Mouse (Mus musculus) cerebral cortex, adult 2 months (tissue): ENCODE data around the gene Clip4.

ENCODE experiments used
- WGBS: fragments of 180-500 bp; shearing (Covaris S2); methylation state at CpG from one replicate; pipeline ENCODE4 v1.1.7; 2018; 5-methylcytosine and 5-hydroxymethylcytosine counted together

Clip4 gene

DNA sequence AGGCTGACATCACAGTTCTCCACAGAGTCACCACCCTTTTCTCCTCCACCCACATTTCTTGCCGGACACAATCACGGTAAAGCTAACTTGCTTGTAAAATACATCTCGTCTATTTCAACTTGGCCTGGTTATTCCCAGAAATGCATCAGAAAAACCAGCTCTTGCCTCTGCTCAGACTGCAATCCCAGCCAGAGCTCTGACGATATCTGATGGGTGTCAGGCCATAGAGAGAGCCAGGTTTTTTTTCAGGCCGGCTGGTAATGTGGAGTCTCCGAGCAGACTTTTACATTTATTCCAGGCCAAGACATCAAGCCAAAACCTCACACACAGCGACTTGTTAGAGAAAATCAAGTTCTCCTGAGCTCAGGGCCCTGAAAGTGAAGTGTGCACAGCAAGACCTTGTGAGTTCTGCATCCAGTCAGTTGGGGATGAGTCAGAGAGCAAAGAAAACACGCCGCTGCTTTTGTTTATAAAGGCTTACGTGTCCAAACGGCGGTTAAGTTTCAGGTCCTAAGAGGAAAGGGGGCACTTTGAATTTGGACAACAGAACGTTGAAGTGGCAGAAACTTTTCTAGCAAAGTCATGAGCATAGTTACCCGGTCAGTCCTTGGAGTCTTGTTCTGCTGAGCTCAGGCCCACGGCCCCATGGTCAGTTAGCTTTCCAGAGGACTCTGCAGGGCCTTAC is 27.4 kb downstream of the Clip4 start:
- WGBS: 60% methylated on average over 15 of the region's 15 CpGs

- WGBS: 90% methylated on average over 6 of the region's 6 CpGs
Observed at GRCm38 (mm10) chr17:71803456-71803855, 35.2 kb downstream of the Clip4 start.

GRCm38 (mm10) chr17:71803876-71804275 is 35.6 kb downstream of the Clip4 start:
- WGBS: 95% methylated on average over 4 of the region's 4 CpGs

DNA sequence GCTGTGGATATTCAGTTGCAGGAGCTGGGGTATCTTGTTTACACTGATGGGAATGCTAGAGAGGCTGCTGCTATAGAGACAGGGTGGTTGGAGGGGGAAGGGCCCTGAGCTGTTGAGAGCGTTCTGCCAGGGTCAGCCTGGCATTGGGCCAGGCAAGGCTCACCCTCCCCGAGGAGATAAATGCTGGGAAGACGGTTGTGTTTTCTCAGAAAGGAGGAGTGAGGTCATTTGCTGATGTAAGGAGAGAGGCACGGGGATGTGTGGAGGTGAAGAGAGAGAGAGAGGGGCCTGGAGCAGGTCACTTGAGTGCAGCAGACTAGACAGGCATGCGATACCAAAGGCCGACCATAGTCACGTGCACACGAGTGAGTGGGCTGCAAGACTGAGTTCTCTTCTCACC is 42.8 kb downstream of the Clip4 start:
- WGBS: 42% methylated on average over 8 of the region's 8 CpGs

DNA sequence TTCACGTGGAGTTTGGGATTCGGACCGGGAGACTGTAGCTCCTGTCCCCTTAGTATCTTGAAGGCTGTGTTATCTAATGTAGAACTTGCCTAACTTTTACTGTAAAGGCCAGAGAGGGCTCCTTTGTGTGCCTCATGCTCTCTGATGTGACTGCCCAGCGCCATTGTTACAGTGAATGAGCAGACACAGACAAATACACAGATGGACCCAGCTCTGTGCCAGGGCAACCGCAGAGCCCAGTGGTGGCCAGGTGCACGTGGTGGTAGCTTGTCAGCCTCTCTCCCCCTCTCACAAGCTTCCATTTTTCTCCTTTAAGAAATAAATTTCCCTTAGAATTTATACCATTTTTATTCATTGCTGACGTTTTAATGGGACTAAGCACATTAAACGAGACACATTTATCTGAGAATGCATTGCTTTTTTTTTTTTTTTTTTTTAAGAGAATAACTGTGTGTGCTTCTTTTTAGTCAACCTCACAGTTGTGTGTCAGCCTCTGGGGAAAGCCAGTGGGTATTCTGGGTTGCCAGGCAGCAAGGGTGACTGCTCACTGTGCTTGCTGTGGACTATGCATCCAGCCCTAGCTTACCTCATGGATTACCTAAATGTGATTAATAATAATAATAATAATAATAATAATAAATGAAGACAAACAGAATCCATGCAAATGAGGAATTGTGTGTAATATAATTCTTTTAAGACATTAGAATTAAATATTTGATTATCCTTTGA is 48.0 kb downstream of the Clip4 start:
- 70% methylated on average over 8 of the region's 8 CpGs for WGBS

DNA sequence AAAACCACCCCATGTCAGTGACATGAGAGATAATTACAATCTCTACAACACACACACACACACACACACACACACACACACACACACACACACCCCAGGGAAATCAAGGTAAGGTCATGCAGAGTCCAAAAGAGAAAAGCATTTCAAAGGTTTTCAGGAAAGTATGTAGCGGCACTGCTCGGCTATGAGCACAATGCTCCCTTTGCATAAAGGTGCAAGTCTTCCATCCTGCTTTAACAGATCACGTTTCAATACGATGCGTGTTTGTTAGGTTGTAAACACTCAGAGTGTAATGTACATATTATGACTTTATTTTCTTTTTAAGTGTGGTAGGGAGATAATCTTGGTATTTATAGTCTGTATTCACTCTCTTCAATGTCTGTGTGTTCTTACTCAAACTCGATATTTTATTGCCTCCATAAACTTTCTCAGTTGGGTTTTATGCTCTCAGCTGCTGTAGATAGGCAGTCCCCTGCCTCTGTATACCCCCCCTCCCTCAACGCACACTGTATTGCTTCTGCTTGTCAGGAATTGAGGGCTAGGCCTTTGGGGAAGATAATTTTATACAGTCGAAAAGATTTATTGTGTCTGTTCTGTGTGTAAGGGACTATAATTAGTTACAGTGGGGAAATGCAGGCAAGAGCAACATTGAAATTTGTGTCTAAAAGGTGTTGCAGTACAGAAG is 55.5 kb downstream of the Clip4 start:
- 82% methylated on average over 8 of the region's 8 CpGs for WGBS

DNA sequence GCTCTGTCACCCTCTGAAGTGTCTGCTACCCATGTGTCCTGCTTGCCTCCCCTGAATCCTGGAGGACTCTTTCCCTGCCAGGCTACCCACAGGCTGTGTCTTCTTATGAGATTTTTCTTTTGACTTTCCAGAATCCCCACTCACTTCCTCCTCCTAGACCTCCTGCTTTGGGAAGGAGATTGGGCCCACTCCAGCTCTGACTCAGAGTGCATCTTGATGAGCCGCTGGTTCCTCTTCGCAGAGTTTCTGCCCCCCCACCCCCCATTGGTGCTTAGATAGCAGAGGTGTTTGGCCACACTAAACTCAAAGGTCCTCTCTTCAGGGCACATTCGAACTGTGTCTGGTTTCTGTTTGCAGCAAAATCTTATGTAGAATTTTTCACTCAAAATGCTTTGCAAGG is 58.3 kb downstream of the Clip4 start:
- WGBS: 48% methylated on average over 3 of the region's 3 CpGs

GRCm38 (mm10) chr17:71827627-71828026 is 59.4 kb downstream of the Clip4 start:
- 62% methylated on average over 8 of the region's 8 CpGs for WGBS

DNA sequence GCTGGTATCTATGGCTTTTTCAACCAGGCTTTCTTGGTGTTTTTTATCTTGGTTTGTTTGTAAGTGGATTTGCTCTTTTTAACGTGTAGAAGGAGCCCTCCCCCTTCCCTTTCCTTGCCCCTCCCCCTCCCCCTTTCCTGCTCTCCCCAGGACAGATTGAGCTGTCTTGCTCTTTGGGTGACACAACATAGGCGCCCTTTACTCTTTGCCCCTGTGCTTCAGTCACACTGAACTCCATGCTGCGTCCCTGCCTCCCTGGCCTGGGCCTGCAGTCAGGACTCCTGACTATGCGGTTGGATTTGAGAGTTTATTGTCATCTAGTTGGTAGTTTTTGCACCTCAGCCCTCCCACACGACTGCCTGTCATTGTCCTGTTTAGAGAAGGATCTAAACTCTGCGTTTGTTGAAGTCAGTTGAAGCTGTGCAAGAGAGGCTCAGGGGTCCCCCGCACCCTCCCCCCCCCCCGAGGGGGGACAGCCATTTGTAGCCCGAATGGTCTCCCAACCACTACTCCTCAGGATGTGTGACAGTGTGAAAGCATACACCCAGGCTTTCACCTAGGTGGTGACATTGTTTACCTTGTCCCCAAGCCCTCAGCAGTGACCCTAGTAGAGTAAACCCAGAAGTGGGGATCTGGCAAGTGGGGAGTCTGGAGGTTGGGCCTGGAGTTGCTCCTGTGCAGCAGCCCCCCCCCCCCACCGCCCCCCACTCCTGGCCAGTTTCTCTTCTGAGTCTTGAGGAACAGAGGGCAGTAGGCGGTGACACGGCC is 60.6 kb downstream of the Clip4 start:
- WGBS: 73% methylated on average over 12 of the region's 12 CpGs

- 86% methylated on average over 3 of the region's 3 CpGs for WGBS
Observed at GRCm38 (mm10) chr17:71831960-71832359, 63.7 kb downstream of the Clip4 start.

DNA sequence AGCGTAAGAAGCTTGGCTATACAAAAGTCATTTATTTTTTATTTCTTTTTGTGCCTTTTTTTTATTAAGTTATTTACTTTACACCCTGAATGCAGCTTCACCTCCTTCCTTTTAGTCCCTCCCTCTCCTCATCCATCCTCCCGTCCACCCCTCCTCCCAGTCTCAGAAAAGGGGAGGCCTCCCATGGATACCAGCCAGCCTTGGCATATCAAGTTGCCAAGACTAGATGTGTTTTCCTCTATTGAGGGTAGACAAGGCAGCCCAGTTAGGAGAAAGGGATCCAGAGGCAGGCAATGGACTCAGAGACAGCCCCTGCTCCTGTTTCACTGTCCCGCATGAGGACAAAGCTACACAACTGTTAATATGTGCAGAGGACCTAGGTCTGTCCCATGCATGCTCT is 93.9 kb downstream of the Clip4 start:
- 70% methylated on average over 3 of the region's 3 CpGs for WGBS

DNA sequence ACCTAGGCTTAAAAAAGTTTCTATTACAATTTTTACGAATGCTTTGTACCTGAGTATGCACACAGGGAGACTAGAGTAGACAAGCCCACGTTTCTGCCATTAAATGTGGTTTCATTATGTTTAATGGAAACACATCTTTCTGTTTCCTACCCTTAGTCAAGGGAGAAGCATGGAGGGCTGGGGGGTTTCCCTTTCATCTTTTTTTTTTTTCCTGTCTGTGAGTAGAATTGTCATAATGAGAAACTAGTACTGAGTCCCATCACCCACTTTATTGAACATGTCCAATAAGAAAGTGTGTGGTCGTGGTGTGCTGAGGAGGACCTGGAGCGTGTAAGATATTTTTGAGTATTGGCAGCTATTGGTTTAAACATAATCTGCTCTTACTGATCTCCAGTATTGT is 94.6 kb downstream of the Clip4 start:
- WGBS: 84% methylated on average over 4 of the region's 4 CpGs

- 90% methylated on average over 8 of the region's 8 CpGs for WGBS
Observed at GRCm38 (mm10) chr17:71864039-71864438, 95.8 kb downstream of the Clip4 start.

GRCm38 (mm10) chr17:71865437-71865836 is 97.2 kb downstream of the Clip4 start:
- WGBS: 76% methylated on average over 5 of the region's 5 CpGs

GRCm38 (mm10) chr17:71867892-71868291 is 99.6 kb downstream of the Clip4 start:
- 92% methylated on average over 2 of the region's 2 CpGs for WGBS

- WGBS: 53% methylated on average over 12 of the region's 12 CpGs
Observed at GRCm38 (mm10) chr17:71868828-71869227, 100.6 kb downstream of the Clip4 start.

DNA sequence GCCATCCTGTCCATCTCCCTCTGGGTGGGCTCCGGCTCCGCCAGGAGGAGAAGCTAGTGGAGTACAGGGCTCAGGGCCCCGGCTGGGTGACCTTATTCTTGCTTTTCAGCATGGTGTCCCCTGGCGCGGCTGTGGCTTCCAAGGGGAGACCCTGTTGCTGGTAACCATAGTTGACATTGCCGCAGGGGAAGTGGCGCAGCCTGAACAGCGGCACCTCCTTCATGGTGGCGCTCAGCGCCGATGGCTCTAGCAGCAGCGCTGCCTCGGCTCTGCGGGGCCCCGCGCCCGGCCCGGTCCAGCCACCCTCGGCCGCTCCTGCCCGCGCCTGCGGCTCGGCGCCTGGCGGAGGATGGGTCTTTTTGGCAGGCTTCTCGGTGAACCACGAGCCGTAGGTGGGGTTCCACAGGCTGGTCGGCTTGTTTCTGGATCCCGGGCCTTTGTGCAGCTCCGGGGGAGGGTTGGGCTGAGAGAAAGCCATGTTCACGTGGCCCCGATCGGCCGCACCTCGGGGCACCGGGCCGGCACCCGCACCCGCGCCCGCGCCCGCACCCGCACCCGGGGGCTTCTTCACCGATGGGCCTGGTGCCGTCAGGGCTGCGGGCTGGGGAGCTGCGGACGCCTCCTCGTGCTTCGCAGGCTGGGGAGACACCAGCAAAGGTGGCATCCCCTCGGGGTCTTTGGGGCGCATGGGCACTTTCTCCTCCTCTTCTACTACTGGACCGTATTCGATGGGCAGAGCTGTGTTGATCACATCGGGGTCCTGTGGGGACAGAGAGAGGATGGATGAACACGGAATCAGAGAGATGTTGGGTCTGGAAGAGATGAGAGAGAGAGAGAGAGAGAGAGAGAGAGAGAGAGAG is 101.3 kb downstream of the Clip4 start:
- WGBS: 8% methylated on average over 60 of the region's 60 CpGs

DNA sequence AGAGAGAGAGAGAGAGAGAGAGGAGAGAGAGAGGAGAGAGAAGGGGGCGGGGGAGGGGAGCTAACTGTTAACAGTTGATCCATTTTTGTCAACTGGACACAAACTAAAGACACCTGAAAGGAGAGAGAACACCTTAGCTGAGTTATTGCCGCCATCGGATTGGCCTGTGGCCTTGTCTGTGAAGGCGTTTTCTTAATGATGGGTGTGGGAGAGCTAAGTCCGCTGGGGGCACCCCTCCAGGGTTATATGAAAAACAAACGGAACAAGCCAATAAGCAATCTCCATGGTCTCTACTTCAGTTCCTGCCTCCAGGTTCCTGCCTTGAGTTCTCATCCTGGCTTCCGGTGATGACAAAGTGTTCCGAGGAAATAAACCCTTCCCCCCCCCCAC is 102.0 kb downstream of the Clip4 start:
- WGBS: 85% methylated on average over 8 of the region's 8 CpGs

- WGBS: 88% methylated on average over 1 of the region's 1 CpGs
Observed at GRCm38 (mm10) chr17:71870641-71871040, 102.4 kb downstream of the Clip4 start.

GRCm38 (mm10) chr17:71871981-71872380 is 103.7 kb downstream of the Clip4 start:
- WGBS: 90% methylated on average over 7 of the region's 7 CpGs

GRCm38 (mm10) chr17:71872976-71873375 is 104.7 kb downstream of the Clip4 start:
- WGBS: 67% methylated on average over 5 of the region's 5 CpGs
